In genomic region chr17:29544064-29544463, GRCm38 (mm10) we compare ENCODE assay signal across 25 mouse cellular contexts. TPM values are rescaled to one million over a fixed set of nuclear protein-coding genes. Genes with fewer than 3 reads are reported as not detected.
DNase-seq lines count a peak whose midpoint lies in the region; ATAC-seq and TF ChIP-seq lines count a peak whose summit lies in the region.
"Had no signal": no experiment of that assay in that cellular context is flagged by ENCODE, and none has a peak within 500 bp of the region (broad histone marks: within the 10 kb centered on the region; RNA-seq: fewer than 3 reads in every experiment).

No protein-coding gene starts in this region.

- H3K4me3 ChIP-seq in intestine, postnatal 0 days (ENCODE audit: low read depth, low read length) = no peak overlapping the region
- H3K4me3 ChIP-seq in intestine, embryonic 16.5 days (ENCODE audit: low read length) = no peak overlapping the region
- H3K4me3 ChIP-seq in liver, postnatal 0 days (ENCODE audit: low read depth, low read length) = no peak overlapping the region
- no peak overlapping the region for H3K4me3 ChIP-seq in liver, embryonic 11.5 days (ENCODE audit: low read depth, low read length)
- H3K4me3 ChIP-seq in E14TG2a.4 (replicated peaks; ENCODE audit: low read length) = no peak overlapping the region
- H3K4me3 ChIP-seq: embryonic facial prominence, embryonic 12.5 days; embryonic facial prominence, embryonic 15.5 days; hindbrain, embryonic 12.5 days; hindbrain, embryonic 15.5 days had no signal

- 0 out of 2 replicates have a peak, but pooled peaks have one; percentile 8 for TF ChIP-seq CTCF in intestine, postnatal 0 days (IDR thresholded peaks at IDR 0.05; ENCODE audit: low read depth)
- peak; percentile 4; the same call in 1 of the 2 replicates for TF ChIP-seq CTCF in liver, postnatal 0 days (IDR thresholded peaks at IDR 0.05; ENCODE audit: low read depth)
- TF ChIP-seq CTCF in E14TG2a.4 (conservative IDR thresholded peaks at IDR 0.05; ENCODE audit: low read length) (peak; percentile 24), Patski (IDR thresholded peaks at IDR 0.05) (peak; percentile 56)

- DNase-seq in liver, postnatal 0 days = no peak
- DNase-seq in liver, embryonic 11.5 days (ENCODE audit: low spot score) = no peak
- DNase-seq in Patski (ENCODE audit: low read depth, low spot score) = no peak
- no peak for DNase-seq in kidney, postnatal 36 days
- DNase-seq: adrenal gland, postnatal 10 days; adrenal gland, postnatal 36 days; B cell, adult 2 months; cerebellum, adult 9-10 months; forebrain, postnatal 0 days; gastrocnemius, postnatal 25 days; heart, adult 18-20 months had no signal

- H3K4me2 ChIP-seq in intestine, postnatal 0 days (replicated peaks; ENCODE audit: low read depth) = no peak overlapping the region
- H3K4me2 ChIP-seq in intestine, embryonic 16.5 days (ENCODE audit: low read depth, low read length) = no peak overlapping the region
- no peak overlapping the region for H3K4me2 ChIP-seq in liver, postnatal 0 days (ENCODE audit: low read depth, low read length)
- no peak overlapping the region for H3K4me2 ChIP-seq in liver, embryonic 11.5 days
- H3K4me2 ChIP-seq: embryonic facial prominence, embryonic 12.5 days; embryonic facial prominence, embryonic 15.5 days; heart, embryonic 11.5 days; hindbrain, embryonic 12.5 days; hindbrain, embryonic 15.5 days had no signal

- no peaks in the 10 kb centered on the region for H3K4me1 ChIP-seq in intestine, postnatal 0 days (replicated peaks; ENCODE audit: control insufficient read depth, insufficient read depth, low read length)
- H3K4me1 ChIP-seq in intestine, embryonic 16.5 days (ENCODE audit: control insufficient read depth, insufficient read depth, low read length) = no peaks in the 10 kb centered on the region
- peaks cover 3% of the 10 kb centered on the region; the same call in 1 of the 2 replicates for H3K4me1 ChIP-seq in liver, postnatal 0 days (ENCODE audit: insufficient read depth)
- H3K4me1 ChIP-seq in liver, embryonic 11.5 days (replicated peaks; ENCODE audit: control insufficient read depth, insufficient read depth, low read length) = no peaks in the 10 kb centered on the region
- peaks cover 17% of the 10 kb centered on the region for H3K4me1 ChIP-seq in E14TG2a.4 (replicated peaks; ENCODE audit: low read depth, low read length)
- H3K4me1 ChIP-seq: embryonic facial prominence, embryonic 12.5 days; embryonic facial prominence, embryonic 15.5 days; hindbrain, embryonic 15.5 days had no signal

- ATAC-seq in intestine, postnatal 0 days = no peak
- ATAC-seq in intestine, embryonic 16.5 days = no peak
- ATAC-seq in liver, postnatal 0 days = no peak
- no peak for ATAC-seq in liver, embryonic 11.5 days (replicated peaks; ENCODE audit: low FRiP score)
- no peak for ATAC-seq in Patski
- ATAC-seq: forebrain, embryonic 14.5 days; forebrain, postnatal 0 days had no signal

- no peaks in the 10 kb centered on the region for H3K36me3 ChIP-seq in intestine, postnatal 0 days (ENCODE audit: control insufficient read depth, insufficient read depth)
- no peaks in the 10 kb centered on the region for H3K36me3 ChIP-seq in intestine, embryonic 16.5 days (ENCODE audit: control insufficient read depth, insufficient read depth, low read length)
- H3K36me3 ChIP-seq in liver, postnatal 0 days (replicated peaks; ENCODE audit: insufficient read depth, low read length) = no peaks in the 10 kb centered on the region
- no peaks in the 10 kb centered on the region for H3K36me3 ChIP-seq in liver, embryonic 11.5 days (ENCODE audit: control insufficient read depth, insufficient read depth, low read length)
- H3K36me3 ChIP-seq in E14TG2a.4 (ENCODE audit: insufficient read depth, low read length) = no peaks in the 10 kb centered on the region
- H3K36me3 ChIP-seq: embryonic facial prominence, embryonic 12.5 days; embryonic facial prominence, embryonic 15.5 days; hindbrain, embryonic 12.5 days; hindbrain, embryonic 15.5 days had no signal

- in situ Hi-C loops in Patski (cut with MboI; ENCODE audit: low pct_unique_long_range_greater_than_20kb) = no loop called here

- CTCF ChIA-PET in Patski (lab: Charles Lee) = no interaction called here

- WGBS in intestine, postnatal 0 days = 59% methylated on average over 2 of the region's 2 CpGs
- WGBS in intestine, embryonic 16.5 days = 65% methylated on average over 2 of the region's 2 CpGs
- WGBS in liver, postnatal 0 days (ENCODE audit: insufficient replicate concordance) = 67% methylated on average over 2 of the region's 2 CpGs
- WGBS in liver, embryonic 11.5 days = 72% methylated on average over 2 of the region's 2 CpGs

- POLR2A ChIA-PET in Patski (lab: Charles Lee) = no interaction called here

- H3K9ac ChIP-seq in intestine, postnatal 0 days (ENCODE audit: low read depth, low read length) = no peak overlapping the region
- H3K9ac ChIP-seq in intestine, embryonic 16.5 days (ENCODE audit: low read depth, low read length) = no peak overlapping the region
- H3K9ac ChIP-seq in liver, postnatal 0 days (replicated peaks) = no peak overlapping the region
- no peak overlapping the region for H3K9ac ChIP-seq in liver, embryonic 11.5 days (ENCODE audit: low read depth, low read length)
- H3K9ac ChIP-seq: embryonic facial prominence, embryonic 15.5 days; forebrain, postnatal 0 days; hindbrain, embryonic 12.5 days; hindbrain, embryonic 15.5 days had no signal

- no peaks in the 10 kb centered on the region for H3K27me3 ChIP-seq in intestine, postnatal 0 days (replicated peaks; ENCODE audit: control insufficient read depth, insufficient read depth, low read length)
- H3K27me3 ChIP-seq in intestine, embryonic 16.5 days (replicated peaks; ENCODE audit: control insufficient read depth, insufficient read depth, low read length) = no peaks in the 10 kb centered on the region
- no peaks in the 10 kb centered on the region for H3K27me3 ChIP-seq in liver, postnatal 0 days (ENCODE audit: insufficient read depth, low read length)
- H3K27me3 ChIP-seq in liver, embryonic 11.5 days (replicated peaks; ENCODE audit: control insufficient read depth, insufficient read depth, low read length) = no peaks in the 10 kb centered on the region
- H3K27me3 ChIP-seq in E14TG2a.4 (ENCODE audit: insufficient read depth, low read length) (peaks cover 3% of the 10 kb centered on the region; the same call in 1 of the 2 replicates), Patski (no peaks in the 10 kb centered on the region)
- H3K27me3 ChIP-seq: embryonic facial prominence, embryonic 12.5 days; embryonic facial prominence, embryonic 15.5 days; hindbrain, embryonic 12.5 days; hindbrain, embryonic 15.5 days had no signal

- no peak for TF ChIP-seq EP300 in liver, postnatal 0 days (IDR thresholded peaks at IDR 0.05; ENCODE audit: low read depth)

- no peak overlapping the region for H3K27ac ChIP-seq in intestine, postnatal 0 days (ENCODE audit: low read depth, low read length)
- no peak overlapping the region for H3K27ac ChIP-seq in intestine, embryonic 16.5 days (ENCODE audit: low read length)
- no peak overlapping the region for H3K27ac ChIP-seq in liver, postnatal 0 days (ENCODE audit: low read depth)
- H3K27ac ChIP-seq in liver, embryonic 11.5 days (ENCODE audit: low read depth, low read length) = no peak overlapping the region
- H3K27ac ChIP-seq: embryonic facial prominence, embryonic 12.5 days; embryonic facial prominence, embryonic 15.5 days; hindbrain, embryonic 12.5 days; hindbrain, embryonic 15.5 days had no signal

- H3K9me3 ChIP-seq in intestine, postnatal 0 days (ENCODE audit: control insufficient read depth) = no peaks in the 10 kb centered on the region
- no peaks in the 10 kb centered on the region for H3K9me3 ChIP-seq in intestine, embryonic 16.5 days (ENCODE audit: control insufficient read depth, low read length)
- H3K9me3 ChIP-seq in liver, postnatal 0 days (ENCODE audit: low read length) = no peaks in the 10 kb centered on the region
- no peaks in the 10 kb centered on the region for H3K9me3 ChIP-seq in liver, embryonic 11.5 days (ENCODE audit: control insufficient read depth, low read length)
- H3K9me3 ChIP-seq in E14TG2a.4 (ENCODE audit: low read length) = no peaks in the 10 kb centered on the region
- H3K9me3 ChIP-seq: embryonic facial prominence, embryonic 12.5 days; embryonic facial prominence, embryonic 15.5 days; hindbrain, embryonic 12.5 days; hindbrain, embryonic 15.5 days had no signal

RNA-seq across cellular contexts. Expression of gene Gm17657, which starts 5.4 kb away (rescaled TPM):
- polyA plus RNA-seq in intestine, postnatal 0 days (2015; fragmentation: Nextera tagmentation; extraction: Ambion mirVana) = not detected in 2 replicates
- not detected in 2 replicates for polyA plus RNA-seq in intestine, embryonic 16.5 days (2015; fragmentation: Nextera tagmentation; extraction: Ambion mirVana)
- not detected in 2 replicates for polyA plus RNA-seq in liver, postnatal 0 days (2015; fragmentation: Nextera tagmentation; extraction: Ambion mirVana)
- polyA plus RNA-seq in liver, embryonic 11.5 days (2014; fragmentation: Nextera tagmentation; extraction: Ambion mirVana) = 0.11 TPM in 1 of 2 replicates, not detected in the other
- not detected for polyA plus RNA-seq in Patski (2021)
- polyA plus RNA-seq: embryonic facial prominence, embryonic 12.5 days; embryonic facial prominence, embryonic 15.5 days; forebrain, embryonic 11.5 days; forebrain, embryonic 14.5 days; forebrain, postnatal 0 days; frontal cortex, adult 2 months; gonadal fat pad, adult 2 months; heart, embryonic 11.5 days; heart, embryonic 14.5 days; heart, postnatal 0 days; hindbrain, embryonic 12.5 days; hindbrain, embryonic 15.5 days had no signal

RNA-seq across cellular contexts. Expression of gene Tbc1d22b, which starts 5.5 kb away (rescaled TPM):
- polyA plus RNA-seq in intestine, postnatal 0 days (2015; fragmentation: Nextera tagmentation; extraction: Ambion mirVana) = 8.6 TPM in 2 replicates
- polyA plus RNA-seq in intestine, embryonic 16.5 days (2015; fragmentation: Nextera tagmentation; extraction: Ambion mirVana) = 12.4 and 12.6 TPM in 2 replicates
- polyA plus RNA-seq in liver, postnatal 0 days (2015; fragmentation: Nextera tagmentation; extraction: Ambion mirVana) = 1.9 and 2.1 TPM in 2 replicates
- 11.5 and 11.8 TPM in 2 replicates for polyA plus RNA-seq in liver, embryonic 11.5 days (2014; fragmentation: Nextera tagmentation; extraction: Ambion mirVana)
- polyA plus RNA-seq in Patski (2021) = 21.9 TPM

RNA-seq across cellular contexts. Expression of gene Tmem217, which starts 8.1 kb away (rescaled TPM):
- polyA plus RNA-seq in intestine, postnatal 0 days (2015; fragmentation: Nextera tagmentation; extraction: Ambion mirVana) = 0.16 TPM in 1 of 2 replicates, not detected in the other
- 0.33 and 0.87 TPM in 2 replicates for polyA plus RNA-seq in intestine, embryonic 16.5 days (2015; fragmentation: Nextera tagmentation; extraction: Ambion mirVana)
- polyA plus RNA-seq in liver, postnatal 0 days (2015; fragmentation: Nextera tagmentation; extraction: Ambion mirVana) = not detected in 2 replicates
- 0.42 and 0.52 TPM in 2 replicates for polyA plus RNA-seq in liver, embryonic 11.5 days (2014; fragmentation: Nextera tagmentation; extraction: Ambion mirVana)
- 0.33 TPM for polyA plus RNA-seq in Patski (2021)
- polyA plus RNA-seq: forebrain, embryonic 14.5 days had no signal

RNA-seq across cellular contexts. Expression of gene Pim1, which starts 53.5 kb away (rescaled TPM):
- polyA plus RNA-seq in intestine, postnatal 0 days (2015; fragmentation: Nextera tagmentation; extraction: Ambion mirVana) = 16.8 and 18.9 TPM in 2 replicates
- 11.8 and 12.8 TPM in 2 replicates for polyA plus RNA-seq in intestine, embryonic 16.5 days (2015; fragmentation: Nextera tagmentation; extraction: Ambion mirVana)
- polyA plus RNA-seq in liver, postnatal 0 days (2015; fragmentation: Nextera tagmentation; extraction: Ambion mirVana) = 35.6 and 57.1 TPM in 2 replicates
- polyA plus RNA-seq in liver, embryonic 11.5 days (2014; fragmentation: Nextera tagmentation; extraction: Ambion mirVana) = 41.6 and 47.0 TPM in 2 replicates
- 48.0 TPM for polyA plus RNA-seq in Patski (2021)

Comparison
In these comparisons a context has a peak if more than half of its experiments do, and no peak if none do; other contexts are left out.
1. CTCF ChIP-seq: peak in every context shown above with its lines; median percentile 56 in Patski; 24 in E14TG2a.4; 8 in intestine, postnatal 0 days; 4 in liver, postnatal 0 days.